Mouse (Mus musculus): ENCODE measurements at regions not wholly inside any gene's neighbourhood (a gene's known extent, or its start where the extent isn't known, plus 50 kb on each side); places are given as distances from the start of the nearest gene placed in this dataset.

GRCm38 (mm10) chr6:111652736-111653135 lies 620.8 kb upstream of the Lmcd1 start:
- TF ChIP-seq CTCF (IDR thresholded peaks at IDR 0.05; ENCODE audit: low read depth) (no peak), EP300 (IDR thresholded peaks at IDR 0.05; ENCODE audit: low read depth) (no peak)

Data from liver, postnatal 0 days (tissue).